Mouse (Mus musculus): ENCODE measurements around the gene Crtc1.

Gene Crtc1

GRCm38 (mm10) chr8:70462516-70462813, 23.1 kb upstream of the Crtc1 start:
- DNase-seq (ENCODE audit: low spot score in 2 of 2) = no peak

GRCm38 (mm10) chr8:70461765-70462515, 22.6 kb upstream of the Crtc1 start:
- no peak for DNase-seq (ENCODE audit: low spot score in 2 of 2)

GRCm38 (mm10) chr8:70460606-70461005, 21.2 kb upstream of the Crtc1 start:
- DNase-seq (ENCODE audit: low spot score in 2 of 2) = no peak

GRCm38 (mm10) chr8:70460199-70460598, 20.8 kb upstream of the Crtc1 start:
- no peak for DNase-seq (ENCODE audit: low spot score in 2 of 2)

- DNase-seq (ENCODE audit: low spot score in 2 of 2) = no peak
Observed at GRCm38 (mm10) chr8:70459636-70460035, 20.3 kb upstream of the Crtc1 start.

- DNase-seq (ENCODE audit: low spot score in 2 of 2) = no peak
Observed at GRCm38 (mm10) chr8:70458462-70458861, 19.1 kb upstream of the Crtc1 start.

GRCm38 (mm10) chr8:70457882-70458281, 18.5 kb upstream of the Crtc1 start:
- no peak for DNase-seq (ENCODE audit: low spot score in 2 of 2)

- DNase-seq (ENCODE audit: low spot score in 2 of 2) = no peak
Observed at GRCm38 (mm10) chr8:70456996-70457395, 17.6 kb upstream of the Crtc1 start.

GRCm38 (mm10) chr8:70453852-70454251, 14.5 kb upstream of the Crtc1 start:
- no peak for DNase-seq (ENCODE audit: low spot score in 2 of 2)

- no peak for DNase-seq (ENCODE audit: low spot score in 2 of 2)
Observed at GRCm38 (mm10) chr8:70452196-70452966, 13.0 kb upstream of the Crtc1 start.

- peak in 1 of 2 experiments; percentile 61 for DNase-seq (ENCODE audit: low spot score in 2 of 2)
Observed at GRCm38 (mm10) chr8:70447639-70448420, 8.5 kb upstream of the Crtc1 start.

GRCm38 (mm10) chr8:70445988-70446387, 6.6 kb upstream of the Crtc1 start:
- no peak for DNase-seq (ENCODE audit: low spot score in 2 of 2)

GRCm38 (mm10) chr8:70443326-70443725, 3.9 kb upstream of the Crtc1 start:
- DNase-seq (ENCODE audit: low spot score in 2 of 2) = no peak

GRCm38 (mm10) chr8:70441565-70441964, 2.2 kb upstream of the Crtc1 start:
- DNase-seq (ENCODE audit: low spot score in 2 of 2) = no peak

- DNase-seq (ENCODE audit: low spot score in 2 of 2) = no peak
Observed at GRCm38 (mm10) chr8:70440246-70440645, 867 bp upstream of the Crtc1 start.

- no peak for DNase-seq (ENCODE audit: low spot score in 2 of 2)
Observed at GRCm38 (mm10) chr8:70439848-70440179, 435 bp upstream of the Crtc1 start.

GRCm38 (mm10) chr8:70438423-70438822, 956 bp downstream of the Crtc1 start:
- no peak for DNase-seq (ENCODE audit: low spot score in 2 of 2)

- DNase-seq (ENCODE audit: low spot score in 2 of 2) = no peak
Observed at GRCm38 (mm10) chr8:70435156-70435555, 4.2 kb downstream of the Crtc1 start.

GRCm38 (mm10) chr8:70432991-70433536, 6.3 kb downstream of the Crtc1 start:
- DNase-seq (ENCODE audit: low spot score in 2 of 2) = no peak

GRCm38 (mm10) chr8:70431213-70431612, 8.2 kb downstream of the Crtc1 start:
- DNase-seq (ENCODE audit: low spot score in 2 of 2) = no peak

- no peak for DNase-seq (ENCODE audit: low spot score in 2 of 2)
Observed at GRCm38 (mm10) chr8:70426300-70426907, 13.0 kb downstream of the Crtc1 start.

GRCm38 (mm10) chr8:70422722-70423121, 16.7 kb downstream of the Crtc1 start:
- no peak for DNase-seq (ENCODE audit: low spot score in 2 of 2)

Measured in frontal cortex, postnatal 14 days (tissue).